In genomic region chr3:121964173-121964572, GRCm38 (mm10) we compare ENCODE assay signal across 8 mouse cellular contexts. TPM values are rescaled to one million over a fixed set of nuclear protein-coding genes. Genes with fewer than 3 reads are reported as not detected.
DNase-seq lines count a peak whose midpoint lies in the region; ATAC-seq and TF ChIP-seq lines count a peak whose summit lies in the region.

No protein-coding gene starts in this region.

- H3K9ac ChIP-seq in forebrain, embryonic 14.5 days (ENCODE audit: low read length), result no peak overlapping the region
- no peak overlapping the region for H3K9ac ChIP-seq in forebrain, embryonic 13.5 days
- no peak overlapping the region for H3K9ac ChIP-seq in liver, embryonic 14.5 days (replicated peaks)
- no peak overlapping the region for H3K9ac ChIP-seq in liver, embryonic 12.5 days
- no peak overlapping the region for H3K9ac ChIP-seq in stomach, postnatal 0 days (ENCODE audit: low read length)

- peak; percentile 35; the same call in 1 of the 2 replicates for ATAC-seq in forebrain, embryonic 14.5 days
- no peak for ATAC-seq in forebrain, embryonic 13.5 days
- ATAC-seq in liver, embryonic 14.5 days (ENCODE audit: insufficient read depth), result no peak
- ATAC-seq in liver, embryonic 12.5 days, result no peak
- no peak for ATAC-seq in stomach, postnatal 0 days (ENCODE audit: low FRiP score, low TSS enrichment)

- peaks cover 8% of the 10 kb centered on the region for H3K4me1 ChIP-seq in forebrain, embryonic 14.5 days (ENCODE audit: control insufficient read depth, insufficient read depth, low read length)
- peaks cover 15% of the 10 kb centered on the region for H3K4me1 ChIP-seq in forebrain, embryonic 13.5 days
- peaks cover 9% of the 10 kb centered on the region in 2 experiments for H3K4me1 ChIP-seq in liver, embryonic 14.5 days (replicated peaks; ENCODE audit: control insufficient read depth in 2 of 2, insufficient read depth in 2 of 2, low read length in 1 of 2)
- peaks cover 21% of the 10 kb centered on the region for H3K4me1 ChIP-seq in liver, embryonic 12.5 days
- no peaks in the 10 kb centered on the region for H3K4me1 ChIP-seq in stomach, postnatal 0 days (replicated peaks; ENCODE audit: control insufficient read depth, insufficient read depth)

- no peaks in the 10 kb centered on the region for H3K36me3 ChIP-seq in forebrain, embryonic 14.5 days (ENCODE audit: control insufficient read depth, insufficient read depth, low read length)
- no peaks in the 10 kb centered on the region for H3K36me3 ChIP-seq in forebrain, embryonic 13.5 days (ENCODE audit: poor library complexity, severe bottlenecking)
- H3K36me3 ChIP-seq in liver, embryonic 14.5 days (replicated peaks; ENCODE audit: control insufficient read depth, insufficient read depth, low read depth), result no peaks in the 10 kb centered on the region
- no peaks in the 10 kb centered on the region for H3K36me3 ChIP-seq in liver, embryonic 12.5 days
- no peaks in the 10 kb centered on the region for H3K36me3 ChIP-seq in stomach, postnatal 0 days (ENCODE audit: control insufficient read depth, insufficient read depth, low read length)

- H3K4me2 ChIP-seq in forebrain, embryonic 14.5 days (ENCODE audit: low read length), result no peak overlapping the region
- no peak overlapping the region for H3K4me2 ChIP-seq in forebrain, embryonic 13.5 days
- H3K4me2 ChIP-seq in liver, embryonic 14.5 days (ENCODE audit: low read depth), result no peak overlapping the region
- H3K4me2 ChIP-seq in liver, embryonic 12.5 days, result no peak overlapping the region
- no peak overlapping the region for H3K4me2 ChIP-seq in stomach, postnatal 0 days (replicated peaks; ENCODE audit: low read depth)

- TF ChIP-seq EP300 in liver, embryonic 14.5 days (IDR thresholded peaks at IDR 0.05; ENCODE audit: low read depth), result no peak
- TF ChIP-seq EP300 in stomach, postnatal 0 days (optimal IDR thresholded peaks at IDR 0.05), result no peak

- H3K27ac ChIP-seq in forebrain, embryonic 14.5 days (ENCODE audit: low read depth, low read length), result no peak overlapping the region
- no peak overlapping the region for H3K27ac ChIP-seq in forebrain, embryonic 13.5 days
- H3K27ac ChIP-seq in liver, embryonic 14.5 days, result no peak overlapping the region
- H3K27ac ChIP-seq in liver, embryonic 12.5 days, result no peak overlapping the region
- no peak overlapping the region for H3K27ac ChIP-seq in stomach, postnatal 0 days (replicated peaks)

- peaks cover 3% of the 10 kb centered on the region; the same call in 1 of the 2 replicates for H3K27me3 ChIP-seq in forebrain, embryonic 14.5 days (replicated peaks; ENCODE audit: control insufficient read depth, insufficient read depth, low read length)
- H3K27me3 ChIP-seq in forebrain, embryonic 13.5 days, result peaks cover 30% of the 10 kb centered on the region
- no peaks in the 10 kb centered on the region for H3K27me3 ChIP-seq in liver, embryonic 14.5 days (ENCODE audit: control insufficient read depth, insufficient read depth, low read length)
- no peaks in the 10 kb centered on the region for H3K27me3 ChIP-seq in liver, embryonic 12.5 days (replicated peaks)
- H3K27me3 ChIP-seq in stomach, postnatal 0 days (ENCODE audit: control insufficient read depth, insufficient read depth, low read length), result no peaks in the 10 kb centered on the region

- H3K4me3 ChIP-seq in forebrain, embryonic 14.5 days (ENCODE audit: low read depth, low read length), result no peak overlapping the region
- H3K4me3 ChIP-seq in forebrain, embryonic 13.5 days, result no peak overlapping the region
- no peak overlapping the region for H3K4me3 ChIP-seq in liver, embryonic 14.5 days (ENCODE audit: insufficient read depth in 1 of 2, low read depth in 2 of 2, low read length in 2 of 2)
- no peak overlapping the region for H3K4me3 ChIP-seq in liver, embryonic 12.5 days
- no peak overlapping the region for H3K4me3 ChIP-seq in stomach, postnatal 0 days (ENCODE audit: low read depth, low read length)

- DNase-seq in forebrain, embryonic 14.5 days (ENCODE audit: low spot score), result peak; percentile 83
- DNase-seq in liver, embryonic 14.5 days (ENCODE audit: low read depth in 3 of 3, low spot score in 3 of 3), result peak; percentile 22 to 33 (median 32)
- DNase-seq in embryo, embryonic 10.5 days (ENCODE audit: low spot score), result peak; percentile 89
- DNase-seq in lung, adult 18-20 months, result peak; percentile 31 to 55
- DNase-seq in stomach, postnatal 0 days (ENCODE audit: low spot score), result peak; percentile 42
- DNase-seq in gastrocnemius, postnatal 4 days (ENCODE audit: low spot score in 2 of 2), result no peak

- peak; percentile 63 for TF ChIP-seq CTCF in liver, embryonic 14.5 days (IDR thresholded peaks at IDR 0.05; ENCODE audit: low read depth)
- TF ChIP-seq CTCF in stomach, postnatal 0 days (IDR thresholded peaks at IDR 0.05; ENCODE audit: low read depth), result peak; percentile 86

- no peaks in the 10 kb centered on the region for H3K9me3 ChIP-seq in forebrain, embryonic 14.5 days (replicated peaks; ENCODE audit: control insufficient read depth, low read length)
- no peaks in the 10 kb centered on the region for H3K9me3 ChIP-seq in forebrain, embryonic 13.5 days (replicated peaks)
- H3K9me3 ChIP-seq in liver, embryonic 14.5 days (ENCODE audit: control insufficient read depth, low read length), result no peaks in the 10 kb centered on the region
- H3K9me3 ChIP-seq in liver, embryonic 12.5 days (replicated peaks), result no peaks in the 10 kb centered on the region
- no peaks in the 10 kb centered on the region for H3K9me3 ChIP-seq in stomach, postnatal 0 days (ENCODE audit: control insufficient read depth, low read length)

RNA-seq across cellular contexts. Expression of gene Arhgap29, which starts 11.8 kb away (rescaled TPM):
- polyA plus RNA-seq in forebrain, embryonic 14.5 days (2014; fragmentation: Nextera tagmentation; extraction: Ambion mirVana), result 20.1 and 30.2 TPM in 2 replicates
- polyA plus RNA-seq in forebrain, embryonic 13.5 days (2015; fragmentation: Nextera tagmentation; extraction: Ambion mirVana), result 9.6 and 11.5 TPM in 2 replicates
- polyA plus RNA-seq in liver, embryonic 14.5 days (2012; rRNA removed), result 3.4 and 3.9 TPM in 2 replicates
- polyA plus RNA-seq in liver, embryonic 14.5 days (2014; fragmentation: Nextera tagmentation; extraction: Ambion mirVana), result 5.3 and 6.2 TPM in 2 replicates
- 11.2 and 12.7 TPM in 2 replicates for polyA plus RNA-seq in liver, embryonic 12.5 days (2016; fragmentation: Nextera tagmentation; extraction: Ambion mirVana)
- 15.4 and 16.6 TPM in 2 replicates for polyA plus RNA-seq in stomach, postnatal 0 days (2015; fragmentation: Nextera tagmentation; extraction: Ambion mirVana)
- total RNA-seq in gastrocnemius, postnatal 4 days (2021), result 100 to 1,000 TPM in 1 of 2 experiments, 10 to 100 TPM in 1; 87.7 to 101 TPM

Comparison
In these comparisons a context has a peak if more than half of its experiments do, and no peak if none do; other contexts are left out.
1. DNase-seq: peak in forebrain, embryonic 14.5 days (single experiment), liver, embryonic 14.5 days (3 of 3), embryo, embryonic 10.5 days (single experiment), lung, adult 18-20 months (2 of 2) and stomach, postnatal 0 days (single experiment); none in gastrocnemius, postnatal 4 days (0 of 2).